Mouse (Mus musculus) CH12.LX (cell line): Measurements from ENCODE around the gene Ostm1.

Experiments
- CTCF ChIP-seq, 2 experiments: IDR thresholded peaks in 1 of 2; conservative IDR thresholded peaks in 1 of 2; 2 replicates each; pipeline ENCODE4 v1.5.1; 2011 to 2012; ENCODE audit warnings: low read depth in 2 of 2, low read length in 2 of 2, improper control_type of control experiment in 1 of 2, inconsistent platforms in 1 of 2, mild to moderate bottlenecking in 1 of 2, moderate library complexity in 1 of 2
- ELF1 ChIP-seq: IDR thresholded peaks from 2 replicates; pipeline ENCODE4 v1.6.1; 2014; ENCODE audit warnings: low read depth, mild to moderate bottlenecking, inconsistent platforms, low read length, improper control_type of control experiment
- HCFC1 ChIP-seq: IDR thresholded peaks from 2 replicates; pipeline ENCODE4 v1.6.1; 2012; ENCODE audit warnings: low read depth, mild to moderate bottlenecking, inconsistent platforms, low read length, improper control_type of control experiment
- MAFK ChIP-seq: IDR thresholded peaks from 2 replicates; pipeline ENCODE4 v1.6.1; 2011; ENCODE audit warnings: low read length, improper control_type of control experiment; ENCODE audit not compliant: insufficient replicate concordance
- MEF2A ChIP-seq: IDR thresholded peaks from 2 replicates; pipeline ENCODE4 v1.6.1; 2014; ENCODE audit warnings: low read depth, mild to moderate bottlenecking, inconsistent platforms, low read length, improper control_type of control experiment, borderline replicate concordance
- MXI1 ChIP-seq: IDR thresholded peaks from 2 replicates; pipeline ENCODE4 v1.6.1; 2011; ENCODE audit warnings: mild to moderate bottlenecking, low read depth, low read length, improper control_type of control experiment
- SMC3 ChIP-seq: IDR thresholded peaks from 2 replicates; pipeline ENCODE4 v1.6.1; 2011; ENCODE audit warnings: low read depth, low read length, improper control_type of control experiment

DNA sequence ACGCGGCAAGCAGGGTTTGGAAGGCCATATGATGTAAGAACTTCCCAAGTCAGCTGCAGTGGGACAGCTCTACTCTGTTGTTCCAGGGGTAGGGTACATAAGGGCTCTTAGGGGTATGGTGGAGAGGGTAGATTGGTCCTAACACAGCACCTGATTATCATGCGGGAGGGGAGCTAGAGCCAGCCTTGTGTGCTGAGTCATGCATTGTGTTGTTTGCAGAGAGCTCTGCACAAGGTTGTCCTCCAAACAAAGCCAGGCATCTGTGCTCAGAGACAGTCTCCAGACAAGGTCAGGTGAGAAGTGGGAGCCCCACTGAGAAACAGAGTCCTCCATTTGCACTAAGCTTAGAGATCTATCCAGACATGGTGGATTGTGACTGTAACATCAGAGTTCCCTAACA is 37.1 kb upstream of the Ostm1 start:
- TF ChIP-seq CTCF (conservative IDR thresholded peaks at IDR 0.05 in 1 of 2, IDR thresholded peaks at IDR 0.05 in 1 of 2; ENCODE audit: low read depth in 2 of 2, low read length in 2 of 2) (no peak), SMC3 (no peak), HCFC1 (no peak), MXI1 (no peak), MEF2A (no peak), ELF1 (no peak), MAFK (no peak)
